Mouse (Mus musculus): Measurements from ENCODE around the gene Siglecf. TPM values are rescaled to one million over a fixed set of nuclear protein-coding genes. Genes with fewer than 3 reads are reported as not detected.

Gene Siglecf
- total and polyA plus RNA-seq, 2 experiments from 2014 or later: 0.30 TPM; not detected in 1

- WGBS: 97% methylated on average over 1 of the region's 1 CpGs
- ATAC-seq: no peak
- TF ChIP-seq CTCF (IDR thresholded peaks at IDR 0.05; ENCODE audit: low read depth): no peak
Observed at GRCm38 (mm10) chr7:43361442-43361841, 10.3 kb downstream of the Siglecf start.

GRCm38 (mm10) chr7:43362021-43362420 lies 10.9 kb downstream of the Siglecf start:
- Histone ChIP-seq H3K4me1 (ENCODE audit: insufficient read depth, low read length) (no peaks in the 10 kb centered on the region), H3K4me3 (ENCODE audit: low read length) (no peak overlapping the region), H3K9me3 (ENCODE audit: low read length) (no peaks in the 10 kb centered on the region), H3K36me3 (ENCODE audit: insufficient read depth, low read length) (no peaks in the 10 kb centered on the region), H3K9ac (replicated peaks; ENCODE audit: low read length) (no peak overlapping the region), H3K4me2 (ENCODE audit: low read depth, low read length) (no peak overlapping the region), H3K27me3 (ENCODE audit: insufficient read depth, low read length) (no peaks in the 10 kb centered on the region), H3K27ac (no peak overlapping the region)
- no peak for DNase-seq (ENCODE audit: low spot score)
- no peak for ATAC-seq
- 78% methylated on average over 4 of the region's 4 CpGs for WGBS
- no peak for TF ChIP-seq CTCF (IDR thresholded peaks at IDR 0.05; ENCODE audit: low read depth)

More at GRCm38 (mm10) chr7:43361442-43361841, 10.3 kb downstream of the Siglecf start:
- no peak for DNase-seq (ENCODE audit: low spot score)
- Histone ChIP-seq H3K27ac (no peak overlapping the region), H3K36me3 (ENCODE audit: insufficient read depth, low read length) (no peaks in the 10 kb centered on the region), H3K4me1 (ENCODE audit: insufficient read depth, low read length) (no peaks in the 10 kb centered on the region), H3K4me3 (ENCODE audit: low read length) (no peak overlapping the region), H3K9ac (replicated peaks; ENCODE audit: low read length) (no peak overlapping the region), H3K27me3 (ENCODE audit: insufficient read depth, low read length) (no peaks in the 10 kb centered on the region), H3K9me3 (ENCODE audit: low read length) (no peaks in the 10 kb centered on the region), H3K4me2 (ENCODE audit: low read depth, low read length) (no peak overlapping the region)

GRCm38 (mm10) chr7:43378226-43378625 lies 27.1 kb downstream of the Siglecf start:
- 0 out of 2 replicates have a peak, but pooled peaks have one; percentile 47 for ATAC-seq

DNA sequence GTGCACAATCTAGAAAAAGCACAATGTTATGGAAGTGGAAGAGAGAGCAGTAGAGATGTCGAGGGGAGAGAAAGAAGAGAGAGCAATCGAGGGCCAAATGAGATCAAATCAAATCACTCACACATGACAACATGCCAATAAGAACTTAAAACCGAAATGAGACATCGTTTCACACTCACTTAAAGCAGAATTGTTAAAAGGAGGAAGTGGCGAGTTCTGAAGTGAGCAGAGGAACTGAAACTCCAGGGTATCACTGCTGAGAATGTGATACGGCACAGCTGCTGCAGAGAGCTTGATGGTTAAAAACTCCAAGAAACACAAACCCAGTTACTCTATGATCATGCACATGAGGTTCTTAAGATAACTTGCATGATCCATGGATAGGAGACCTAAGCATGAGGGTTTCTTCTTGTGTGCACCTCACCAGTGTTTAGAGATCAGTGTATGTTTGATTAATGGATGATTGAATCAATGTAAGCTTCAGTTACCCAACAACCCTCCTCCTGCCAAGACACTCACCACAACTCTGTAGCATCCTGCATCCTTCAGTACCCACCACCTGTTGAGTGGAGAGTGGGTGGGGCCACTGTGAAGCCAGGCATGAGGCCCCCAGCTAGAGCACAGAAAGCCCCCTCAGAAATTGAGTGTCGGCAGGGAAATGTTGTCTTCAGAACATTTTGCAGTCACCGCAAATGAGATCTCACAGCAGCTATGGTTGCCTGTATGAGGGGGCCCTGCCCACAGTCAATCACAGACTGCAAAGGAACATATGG lies 41.4 kb downstream of the Siglecf start:
- no peaks in the 10 kb centered on the region for H3K9me3 ChIP-seq (ENCODE audit: low read length)
- ATAC-seq (no peak), DNase-seq (ENCODE audit: low spot score) (no peak)
- H3K36me3 ChIP-seq (ENCODE audit: insufficient read depth, low read length): no peaks in the 10 kb centered on the region
- H3K27ac ChIP-seq: no peak overlapping the region
- no peak overlapping the region for H3K4me2 ChIP-seq (ENCODE audit: low read depth, low read length)
- no peak for TF ChIP-seq CTCF (IDR thresholded peaks at IDR 0.05; ENCODE audit: low read depth)
- 78% methylated on average over 8 of the region's 8 CpGs for WGBS
- no peak overlapping the region for H3K4me3 ChIP-seq (ENCODE audit: low read length)
- H3K4me1 ChIP-seq (ENCODE audit: insufficient read depth, low read length): no peaks in the 10 kb centered on the region
- no peaks in the 10 kb centered on the region for H3K27me3 ChIP-seq (ENCODE audit: insufficient read depth, low read length)
- no peak overlapping the region for H3K9ac ChIP-seq (replicated peaks; ENCODE audit: low read length)

More at GRCm38 (mm10) chr7:43378226-43378625, 27.1 kb downstream of the Siglecf start:
- H3K27ac ChIP-seq: no peak overlapping the region
- WGBS: 18% methylated on average over 5 of the region's 5 CpGs
- DNase-seq (ENCODE audit: low spot score): peak; percentile 79
- no peak overlapping the region for H3K4me2 ChIP-seq (ENCODE audit: low read depth, low read length)
- H3K9me3 ChIP-seq (ENCODE audit: low read length): no peaks in the 10 kb centered on the region
- TF ChIP-seq CTCF (IDR thresholded peaks at IDR 0.05; ENCODE audit: low read depth): peak; percentile 81
- no peaks in the 10 kb centered on the region for H3K4me1 ChIP-seq (ENCODE audit: insufficient read depth, low read length)
- no peak overlapping the region for H3K4me3 ChIP-seq (ENCODE audit: low read length)
- H3K36me3 ChIP-seq (ENCODE audit: insufficient read depth, low read length): no peaks in the 10 kb centered on the region
- no peak overlapping the region for H3K9ac ChIP-seq (replicated peaks; ENCODE audit: low read length)
- H3K27me3 ChIP-seq (ENCODE audit: insufficient read depth, low read length): no peaks in the 10 kb centered on the region

DNA sequence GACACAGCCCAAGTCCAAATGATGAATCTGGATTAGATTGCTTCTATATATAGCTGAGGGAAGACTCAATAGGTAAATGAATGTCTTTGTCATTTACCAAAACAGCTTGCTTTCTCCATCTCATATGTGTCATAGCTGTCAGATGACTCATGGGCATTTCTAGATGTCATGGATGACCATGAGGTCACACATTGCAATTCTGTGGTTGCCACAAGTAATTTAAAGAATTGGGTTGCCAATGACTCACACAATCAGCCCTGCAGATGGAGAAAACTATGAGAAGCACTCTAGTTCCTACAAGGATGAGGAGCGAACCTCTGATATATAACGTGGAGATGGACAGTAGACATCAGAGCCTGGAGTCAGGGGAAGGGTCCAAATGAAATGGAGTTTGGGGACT lies 48.4 kb downstream of the Siglecf start:
- no peaks in the 10 kb centered on the region for H3K27me3 ChIP-seq (ENCODE audit: insufficient read depth, low read length)
- DNase-seq (ENCODE audit: low spot score): no peak
- no peak overlapping the region for H3K27ac ChIP-seq
- no peak overlapping the region for H3K4me2 ChIP-seq (ENCODE audit: low read depth, low read length)
- no peaks in the 10 kb centered on the region for H3K36me3 ChIP-seq (ENCODE audit: insufficient read depth, low read length)
- no peaks in the 10 kb centered on the region for H3K9me3 ChIP-seq (ENCODE audit: low read length)
- no peaks in the 10 kb centered on the region for H3K4me1 ChIP-seq (ENCODE audit: insufficient read depth, low read length)
- no peak overlapping the region for H3K4me3 ChIP-seq (ENCODE audit: low read length)
- 82% methylated on average over 2 of the region's 2 CpGs for WGBS
- ATAC-seq: no peak
- TF ChIP-seq CTCF (IDR thresholded peaks at IDR 0.05; ENCODE audit: low read depth): no peak
- no peak overlapping the region for H3K9ac ChIP-seq (replicated peaks; ENCODE audit: low read length)

- Histone ChIP-seq H3K9ac (replicated peaks; ENCODE audit: low read length) (no peak overlapping the region), H3K27me3 (ENCODE audit: insufficient read depth, low read length) (no peaks in the 10 kb centered on the region), H3K27ac (no peak overlapping the region), H3K36me3 (ENCODE audit: insufficient read depth, low read length) (no peaks in the 10 kb centered on the region), H3K4me1 (ENCODE audit: insufficient read depth, low read length) (no peaks in the 10 kb centered on the region), H3K4me2 (ENCODE audit: low read depth, low read length) (no peak overlapping the region), H3K9me3 (ENCODE audit: low read length) (no peaks in the 10 kb centered on the region), H3K4me3 (ENCODE audit: low read length) (no peak overlapping the region)
- ATAC-seq: no peak
- TF ChIP-seq CTCF (IDR thresholded peaks at IDR 0.05; ENCODE audit: low read depth): no peak
- WGBS: 52% methylated on average over 2 of the region's 2 CpGs
- DNase-seq (ENCODE audit: low spot score): no peak
Observed at GRCm38 (mm10) chr7:43402718-43403117, 51.6 kb downstream of the Siglecf start.

DNA sequence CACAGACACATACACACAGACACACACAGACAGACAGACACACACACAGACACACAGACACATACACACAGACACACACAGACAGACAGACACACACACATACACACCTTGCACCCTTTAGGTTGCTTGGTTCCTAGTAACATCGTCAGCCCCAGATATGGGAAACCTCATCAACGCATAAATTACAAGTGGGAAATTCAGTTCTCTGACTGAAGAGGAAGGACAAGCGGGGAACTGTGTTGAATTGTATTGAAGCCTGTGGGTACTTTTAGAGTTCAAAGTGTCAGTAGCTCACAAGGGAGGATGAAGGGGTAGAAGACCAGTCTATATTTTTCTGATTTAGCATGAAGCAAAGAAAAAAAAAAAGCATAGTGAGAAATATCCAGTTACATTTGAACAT lies 56.4 kb downstream of the Siglecf start:
- Histone ChIP-seq H3K9me3 (ENCODE audit: low read length) (no peaks in the 10 kb centered on the region), H3K27me3 (ENCODE audit: insufficient read depth, low read length) (no peaks in the 10 kb centered on the region), H3K27ac (no peak overlapping the region), H3K4me2 (ENCODE audit: low read depth, low read length) (no peak overlapping the region), H3K4me3 (ENCODE audit: low read length) (no peak overlapping the region), H3K9ac (replicated peaks; ENCODE audit: low read length) (no peak overlapping the region), H3K4me1 (ENCODE audit: insufficient read depth, low read length) (no peaks in the 10 kb centered on the region), H3K36me3 (ENCODE audit: insufficient read depth, low read length) (no peaks in the 10 kb centered on the region)
- DNase-seq (ENCODE audit: low spot score) (no peak), ATAC-seq (no peak)
- 83% methylated on average over 3 of the region's 3 CpGs for WGBS
- no peak for TF ChIP-seq CTCF (IDR thresholded peaks at IDR 0.05; ENCODE audit: low read depth)
